Mouse (Mus musculus): ENCODE measurements around the gene Il6ra.

DNA sequence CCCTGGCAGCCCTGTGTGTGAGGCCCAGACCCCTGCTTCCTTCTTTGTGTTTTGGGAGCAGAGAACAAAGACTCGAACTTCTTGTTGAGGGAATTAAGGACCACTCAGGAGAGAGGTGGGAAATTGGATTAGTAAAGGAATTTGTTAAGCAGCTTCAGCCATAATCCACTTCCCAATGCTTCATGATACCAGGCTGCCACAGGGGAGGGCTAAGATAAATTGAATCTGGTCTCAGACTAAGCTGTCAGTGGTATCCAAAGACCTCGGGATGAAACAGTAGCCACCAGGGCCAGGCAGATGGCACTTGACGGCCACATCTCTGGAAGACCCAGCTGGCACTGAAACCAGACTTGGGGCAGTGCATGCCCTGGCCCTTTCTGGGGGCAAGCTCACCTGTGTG lies 34.5 kb downstream of the Il6ra start:
- TF ChIP-seq EP300 (optimal IDR thresholded peaks at IDR 0.05) = no peak
- no peak for TF ChIP-seq CTCF (IDR thresholded peaks at IDR 0.05; ENCODE audit: low read depth)

Data from stomach, postnatal 0 days (tissue).